Mouse (Mus musculus) liver, embryonic 14.5 days (tissue): ENCODE data around the gene Smc6. TPM values are rescaled to one million over a fixed set of nuclear protein-coding genes. Genes with fewer than 3 reads are reported as not detected.

Source experiments
- ATAC-seq: fragments of 200-750 bp; cut with Nextera tagmentation; 2 replicates; pipeline ENCODE4 v1.8.0; 2017; ENCODE audit warnings: moderate number of reproducible peaks, mild to moderate bottlenecking, moderate library complexity; ENCODE audit not compliant: insufficient read depth
- DNase-seq, 3 experiments: peaks; one replicate each; pipeline ENCODE4 v3.0.0-alpha.2; 2012 to 2013; ENCODE audit warnings: low read depth in 3 of 3, low spot score in 3 of 3
- H3K27ac ChIP-seq: fragments of 300-500 bp; sonication (generic); 2 replicates; pipeline ENCODE4 v1.5.1; 2014; ENCODE audit warnings: moderate library complexity, mild to moderate bottlenecking, control low read depth, inconsistent platforms
- H3K27me3 ChIP-seq: fragments of 300-500 bp; sonication (generic); 2 replicates; pipeline ENCODE4 v1.6.1; 2014; ENCODE audit warnings: mild to moderate bottlenecking, low read length, moderate library complexity; ENCODE audit not compliant: control insufficient read depth, insufficient read depth
- H3K36me3 ChIP-seq: fragments of 300-500 bp; sonication (generic); replicated peaks from 2 replicates; pipeline ENCODE4 v1.6.1; 2014; ENCODE audit warnings: low read depth; ENCODE audit not compliant: control insufficient read depth, insufficient read depth
- H3K4me1 ChIP-seq, 2 experiments: fragments of 200-500 bp in 1 of 2; fragments of 300-500 bp in 1 of 2; sonication (generic) in 1 of 2; replicated peaks; 2 replicates each; pipeline ENCODE4 v1.6.1; 2012 to 2014; ENCODE audit warnings: antibody characterized with exemption in 1 of 2, inconsistent platforms in 1 of 2, low read length in 1 of 2; ENCODE audit not compliant: control insufficient read depth in 2 of 2, insufficient read depth in 2 of 2
- H3K4me2 ChIP-seq: fragments of 300-500 bp; sonication (generic); 2 replicates; pipeline ENCODE4 v1.6.1; 2014; ENCODE audit warnings: low read depth, mild to moderate bottlenecking, control low read depth, moderate library complexity
- H3K4me3 ChIP-seq, 2 experiments: fragments of 200-500 bp in 1 of 2; fragments of 300-500 bp in 1 of 2; sonication (generic) in 1 of 2; 2 replicates each; pipeline ENCODE4 v1.5.1; 2012 to 2014; ENCODE audit warnings: low read depth in 2 of 2, low read length in 2 of 2, mild to moderate bottlenecking in 2 of 2, control low read depth in 1 of 2, inconsistent platforms in 1 of 2, moderate library complexity in 1 of 2; ENCODE audit not compliant: insufficient read depth in 1 of 2
- H3K9ac ChIP-seq: fragments of 300-500 bp; sonication (generic); replicated peaks from 2 replicates; pipeline ENCODE4 v1.6.1; 2014; ENCODE audit warnings: mild to moderate bottlenecking, control low read depth, moderate library complexity
- H3K9me3 ChIP-seq: fragments of 300-500 bp; sonication (generic); 2 replicates; pipeline ENCODE4 v1.6.1; 2016; ENCODE audit warnings: low read length, mixed read lengths; ENCODE audit not compliant: control insufficient read depth
- CTCF ChIP-seq: IDR thresholded peaks from 2 replicates; pipeline ENCODE4 v1.5.1; 2016; ENCODE audit warnings: antibody characterized with exemption, low read depth, control low read depth
- EP300 ChIP-seq: IDR thresholded peaks from 2 replicates; pipeline ENCODE4 v1.6.1; 2016; ENCODE audit warnings: antibody characterized with exemption, low read depth
- WGBS: fragments of 180-500 bp; shearing (Covaris S2); extraction: QIAGEN DNeasy Blood & Tissue Kit; methylation state at CpG from one replicate; pipeline ENCODE4 v1.1.7; 2014; ENCODE audit not compliant: insufficient replicate concordance; 5-methylcytosine and 5-hydroxymethylcytosine counted together
- polyA plus RNA-seq, 2 experiments: library from polyadenylated mRNA; depleted of rRNA in 1 of 2; stranded (reverse) in 1 of 2; unstranded in 1 of 2; fragments of >200 nt; fragmentation: Nextera tagmentation in 1 of 2; extraction: Ambion mirVana in 1 of 2; gene quantifications; 2 replicates each; pipeline versions ENCODE4 v1.2.1 to v1.2.3; 2012 to 2014

Gene Smc6
- polyA plus RNA-seq, 2 experiments: 25.1 to 63.1 TPM

GRCm38 (mm10) chr12:11277207-11277606, 11.5 kb downstream of the Smc6 start:
- no peaks in the 10 kb centered on the region for H3K27me3 ChIP-seq
- H3K4me3 ChIP-seq: no peak overlapping the region
- DNase-seq (no peak), ATAC-seq (no peak)
- H3K36me3 ChIP-seq: peaks cover 46% of the 10 kb centered on the region
- H3K4me1 ChIP-seq: no peaks in the 10 kb centered on the region
- H3K4me2 ChIP-seq: no peak overlapping the region
- no peak overlapping the region for H3K27ac ChIP-seq
- 87% methylated on average over 6 of the region's 6 CpGs for WGBS
- no peak for TF ChIP-seq EP300
- TF ChIP-seq CTCF: no peak
- H3K9ac ChIP-seq: no peak overlapping the region
- no peaks in the 10 kb centered on the region for H3K9me3 ChIP-seq

GRCm38 (mm10) chr12:11279886-11280285, 14.2 kb downstream of the Smc6 start:
- WGBS: 74% methylated on average over 3 of the region's 3 CpGs
- H3K4me2 ChIP-seq: no peak overlapping the region
- peaks cover 48% of the 10 kb centered on the region for H3K36me3 ChIP-seq
- DNase-seq (no peak), ATAC-seq (no peak)
- H3K27ac ChIP-seq: no peak overlapping the region
- no peaks in the 10 kb centered on the region for H3K9me3 ChIP-seq
- H3K9ac ChIP-seq: no peak overlapping the region
- no peak overlapping the region for H3K4me3 ChIP-seq
- H3K4me1 ChIP-seq: no peaks in the 10 kb centered on the region
- TF ChIP-seq CTCF: no peak
- no peak for TF ChIP-seq EP300
- no peaks in the 10 kb centered on the region for H3K27me3 ChIP-seq

- Histone ChIP-seq H3K4me2 (no peak overlapping the region), H3K36me3 (peaks cover 58% of the 10 kb centered on the region), H3K27ac (no peak overlapping the region), H3K9me3 (no peaks in the 10 kb centered on the region), H3K9ac (no peak overlapping the region), H3K27me3 (no peaks in the 10 kb centered on the region), H3K4me3 (no peak overlapping the region), H3K4me1 (no peaks in the 10 kb centered on the region)
- WGBS: 93% methylated on average over 2 of the region's 2 CpGs
- no peak for ATAC-seq
- no peak for DNase-seq
- TF ChIP-seq CTCF (no peak), EP300 (no peak)
Measured at GRCm38 (mm10) chr12:11281584-11281983, 15.9 kb downstream of the Smc6 start.

GRCm38 (mm10) chr12:11286382-11286781, 20.7 kb downstream of the Smc6 start:
- TF ChIP-seq CTCF (peak; percentile 26; the same call in 1 of the 2 replicates), EP300 (no peak)
- no peak for DNase-seq
- Histone ChIP-seq H3K9me3 (no peaks in the 10 kb centered on the region), H3K9ac (no peak overlapping the region), H3K4me2 (no peak overlapping the region), H3K4me1 (no peaks in the 10 kb centered on the region), H3K27ac (no peak overlapping the region), H3K4me3 (no peak overlapping the region), H3K36me3 (peaks cover 60% of the 10 kb centered on the region), H3K27me3 (no peaks in the 10 kb centered on the region)
- 89% methylated on average over 2 of the region's 2 CpGs for WGBS
- no peak for ATAC-seq

GRCm38 (mm10) chr12:11300858-11301257, 35.2 kb downstream of the Smc6 start:
- DNase-seq (no peak), ATAC-seq (no peak)
- no peaks in the 10 kb centered on the region for H3K4me1 ChIP-seq
- no peak overlapping the region for H3K27ac ChIP-seq
- no peaks in the 10 kb centered on the region for H3K27me3 ChIP-seq
- H3K4me2 ChIP-seq: no peak overlapping the region
- TF ChIP-seq CTCF: no peak
- no peak for TF ChIP-seq EP300
- H3K4me3 ChIP-seq: no peak overlapping the region
- peaks cover 63% of the 10 kb centered on the region for H3K36me3 ChIP-seq
- H3K9ac ChIP-seq: no peak overlapping the region
- 79% methylated on average over 1 of the region's 1 CpGs for WGBS
- H3K9me3 ChIP-seq: no peaks in the 10 kb centered on the region
